Mouse (Mus musculus) kidney, adult 2 months (tissue): ENCODE results near the gene Esm1. TPM values are rescaled to one million over a fixed set of nuclear protein-coding genes. Genes with fewer than 3 reads are reported as not detected.

Source experiments
- DNase-seq: peaks from one replicate; pipeline ENCODE4 v3.0.0; 2021
- H3K27ac ChIP-seq: fragments of 200-500 bp; 2 replicates; pipeline ENCODE4 v1.5.1; 2012; ENCODE audit warnings: low read depth, low read length, control low read depth, inconsistent platforms; ENCODE audit not compliant: insufficient read depth
- H3K27me3 ChIP-seq: fragments of 200-500 bp; replicated peaks from 2 replicates; pipeline ENCODE4 v1.6.1; 2012; ENCODE audit warnings: mild to moderate bottlenecking, moderate library complexity, low read length, inconsistent platforms; ENCODE audit not compliant: control insufficient read depth, insufficient read depth
- H3K36me3 ChIP-seq: fragments of 200-500 bp; 2 replicates; pipeline ENCODE4 v1.6.1; 2012; ENCODE audit warnings: mild to moderate bottlenecking, moderate library complexity, low read length, inconsistent platforms; ENCODE audit not compliant: control insufficient read depth, insufficient read depth
- H3K4me1 ChIP-seq: fragments of 200-500 bp; 2 replicates; pipeline ENCODE4 v1.6.1; 2011; ENCODE audit warnings: low read length; ENCODE audit not compliant: control insufficient read depth, insufficient read depth
- H3K4me3 ChIP-seq: fragments of 200-500 bp; 2 replicates; pipeline ENCODE4 v1.5.1; 2011; ENCODE audit warnings: mild to moderate bottlenecking, low read depth, low read length, control low read depth; ENCODE audit not compliant: insufficient read depth
- CTCF ChIP-seq: fragments of 200-500 bp; conservative IDR thresholded peaks from 2 replicates; pipeline ENCODE4 v1.5.1; 2011; ENCODE audit warnings: low read depth, mild to moderate bottlenecking, control low read depth, low read length, moderate library complexity, mixed read lengths; ENCODE audit not compliant: insufficient read depth, insufficient read length
- POLR2A ChIP-seq: fragments of 200-500 bp; IDR thresholded peaks from one replicate; pipeline ENCODE4 v1.6.1; 2011; ENCODE audit warnings: low read depth, low read length, control low read depth
- WGBS: fragments of 180-500 bp; shearing (Covaris S2); methylation state at CpG from one replicate; pipeline ENCODE4 v1.1.7; 2018; 5-methylcytosine and 5-hydroxymethylcytosine counted together
- polyA plus RNA-seq: library from polyadenylated mRNA; depleted of rRNA; stranded (reverse); fragments of >200 nt; gene quantifications from 2 replicates; pipeline ENCODE4 v1.2.3, GENCODE M21; 2012

Gene Esm1
- polyA plus RNA-seq, 1 experiment: 16.4 TPM

GRCm38 (mm10) chr13:113196808-113197674 lies 12.4 kb upstream of the Esm1 start:
- DNase-seq: no peak
- 62% methylated on average over 13 of the region's 13 CpGs for WGBS

GRCm38 (mm10) chr13:113197872-113198502 lies 11.5 kb upstream of the Esm1 start:
- Histone ChIP-seq H3K4me3 (no peak overlapping the region), H3K27me3 (no peaks in the 10 kb centered on the region), H3K27ac (no peak overlapping the region), H3K4me1 (no peaks in the 10 kb centered on the region), H3K36me3 (no peaks in the 10 kb centered on the region)
- WGBS: 70% methylated on average over 9 of the region's 9 CpGs
- DNase-seq: no peak
- no peak for TF ChIP-seq CTCF
- no peak for TF ChIP-seq POLR2A

More at GRCm38 (mm10) chr13:113196808-113197674, 12.4 kb upstream of the Esm1 start:
- Histone ChIP-seq H3K4me3 (no peak overlapping the region), H3K27me3 (no peaks in the 10 kb centered on the region), H3K36me3 (no peaks in the 10 kb centered on the region), H3K4me1 (no peaks in the 10 kb centered on the region), H3K27ac (no peak overlapping the region)
- TF ChIP-seq CTCF: no peak
- TF ChIP-seq POLR2A: no peak

- WGBS: 80% methylated on average over 3 of the region's 3 CpGs
- Histone ChIP-seq H3K4me1 (no peaks in the 10 kb centered on the region), H3K27ac (no peak overlapping the region), H3K4me3 (no peak overlapping the region), H3K27me3 (no peaks in the 10 kb centered on the region), H3K36me3 (no peaks in the 10 kb centered on the region)
- TF ChIP-seq CTCF (no peak), POLR2A (no peak)
- no peak for DNase-seq
Observed at GRCm38 (mm10) chr13:113199331-113199730, 10.1 kb upstream of the Esm1 start.

GRCm38 (mm10) chr13:113200726-113201125 lies 8.7 kb upstream of the Esm1 start:
- 52% methylated on average over 8 of the region's 8 CpGs for WGBS
- Histone ChIP-seq H3K36me3 (no peaks in the 10 kb centered on the region), H3K4me1 (no peaks in the 10 kb centered on the region), H3K4me3 (no peak overlapping the region), H3K27ac (no peak overlapping the region), H3K27me3 (no peaks in the 10 kb centered on the region)
- TF ChIP-seq CTCF (no peak), POLR2A (no peak)
- no peak for DNase-seq

GRCm38 (mm10) chr13:113201631-113202030 lies 7.8 kb upstream of the Esm1 start:
- no peaks in the 10 kb centered on the region for H3K4me1 ChIP-seq
- DNase-seq: no peak
- no peak overlapping the region for H3K27ac ChIP-seq
- WGBS: 94% methylated on average over 2 of the region's 2 CpGs
- H3K27me3 ChIP-seq: no peaks in the 10 kb centered on the region
- TF ChIP-seq CTCF (no peak), POLR2A (no peak)
- no peaks in the 10 kb centered on the region for H3K36me3 ChIP-seq
- H3K4me3 ChIP-seq: no peak overlapping the region

GRCm38 (mm10) chr13:113202184-113202583 lies 7.3 kb upstream of the Esm1 start:
- Histone ChIP-seq H3K27ac (no peak overlapping the region), H3K4me3 (no peak overlapping the region), H3K27me3 (no peaks in the 10 kb centered on the region), H3K4me1 (no peaks in the 10 kb centered on the region), H3K36me3 (no peaks in the 10 kb centered on the region)
- WGBS: 67% methylated on average over 4 of the region's 4 CpGs
- no peak for TF ChIP-seq POLR2A
- no peak for DNase-seq

GRCm38 (mm10) chr13:113203146-113203545 lies 6.3 kb upstream of the Esm1 start:
- Histone ChIP-seq H3K4me3 (no peak overlapping the region), H3K4me1 (no peaks in the 10 kb centered on the region), H3K27me3 (no peaks in the 10 kb centered on the region), H3K27ac (no peak overlapping the region), H3K36me3 (no peaks in the 10 kb centered on the region)
- TF ChIP-seq POLR2A (no peak), CTCF (no peak)
- DNase-seq: no peak
- WGBS: 70% methylated on average over 5 of the region's 5 CpGs
